Mouse (Mus musculus) kidney, embryonic 16.5 days (tissue): ENCODE measurements around the gene Strn. TPM values are rescaled to one million over a fixed set of nuclear protein-coding genes. Genes with fewer than 3 reads are reported as not detected.
A peak's percentile ranks its signal among the peaks of the same experiment; 100 is the strongest.

Experiments
- ATAC-seq: fragments of 200-750 bp; cut with Nextera tagmentation; 2 replicates; pipeline ENCODE4 v1.8.0; 2017; ENCODE audit warnings: moderate TSS enrichment; ENCODE audit not compliant: low FRiP score, low TSS enrichment
- H3K27ac ChIP-seq: fragments of 300-500 bp; sonication (generic); 2 replicates; pipeline ENCODE4 v1.5.1; 2014; ENCODE audit warnings: low read length
- H3K27me3 ChIP-seq: fragments of 300-500 bp; sonication (generic); 2 replicates; pipeline ENCODE4 v1.6.1; 2014; ENCODE audit warnings: low read length, control low read depth, mixed read lengths; ENCODE audit not compliant: insufficient read depth
- H3K36me3 ChIP-seq: fragments of 300-500 bp; sonication (generic); 2 replicates; pipeline ENCODE4 v1.6.1; 2014; ENCODE audit warnings: low read length, control low read depth, mixed read lengths; ENCODE audit not compliant: insufficient read depth
- H3K4me1 ChIP-seq: fragments of 300-500 bp; sonication (generic); 2 replicates; pipeline ENCODE4 v1.6.1; 2014; ENCODE audit warnings: low read length, control low read depth, mixed read lengths; ENCODE audit not compliant: insufficient read depth
- H3K4me2 ChIP-seq: fragments of 300-500 bp; sonication (generic); replicated peaks from 2 replicates; pipeline ENCODE4 v1.6.1; 2014; ENCODE audit warnings: low read depth, low read length
- H3K4me3 ChIP-seq: fragments of 300-500 bp; sonication (generic); 2 replicates; pipeline ENCODE4 v1.5.1; 2014; ENCODE audit warnings: mild to moderate bottlenecking, low read length
- H3K9ac ChIP-seq: fragments of 300-500 bp; sonication (generic); replicated peaks from 2 replicates; pipeline ENCODE4 v1.6.1; 2014; ENCODE audit warnings: low read length
- H3K9me3 ChIP-seq: fragments of 300-500 bp; sonication (generic); 2 replicates; pipeline ENCODE4 v1.6.1; 2016; ENCODE audit warnings: low read length, control low read depth
- WGBS: fragments of 180-500 bp; shearing (Covaris S2); extraction: QIAGEN DNeasy Blood & Tissue Kit; methylation state at CpG from one replicate; pipeline ENCODE4 v1.1.7; 2014; 5-methylcytosine and 5-hydroxymethylcytosine counted together
- polyA plus RNA-seq: library from polyadenylated mRNA; unstranded; fragments of >200 nt; fragmentation: Nextera tagmentation; extraction: Ambion mirVana; gene quantifications from 2 replicates; pipeline ENCODE4 v1.2.1, GENCODE M21; 2015

The Strn gene
- polyA plus RNA-seq, 1 experiment from 2014 or later, result 5.2 TPM

DNA sequence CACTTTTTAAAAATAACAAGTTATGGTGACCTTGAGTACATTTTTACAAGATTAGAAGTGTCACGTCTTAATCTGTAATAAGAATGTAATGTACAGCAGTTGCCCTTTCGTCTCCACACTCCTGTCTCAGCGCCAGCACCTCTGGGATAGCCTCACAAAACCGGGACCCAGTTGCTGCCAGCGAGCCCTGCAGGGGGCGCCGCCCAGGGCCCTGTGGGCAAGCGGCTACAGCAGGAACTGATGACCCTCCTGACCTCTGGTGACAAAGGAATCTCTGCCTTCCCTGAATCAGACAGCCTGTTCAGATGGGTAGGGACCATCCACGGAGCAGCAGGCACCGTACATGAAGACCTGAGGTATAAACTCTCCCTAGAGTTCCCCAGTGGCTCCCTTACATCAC, 15.1 kb upstream of the Strn start:
- no peak for ATAC-seq
- no peaks in the 10 kb centered on the region for H3K27me3 ChIP-seq
- no peaks in the 10 kb centered on the region for H3K9me3 ChIP-seq
- 0 out of 2 replicates have a peak, but pooled peaks cover 2% of the 10 kb centered on the region for H3K4me1 ChIP-seq
- H3K9ac ChIP-seq, result no peak overlapping the region
- peaks cover 18% of the 10 kb centered on the region; the same call in 1 of the 2 replicates for H3K36me3 ChIP-seq
- H3K4me3 ChIP-seq, result no peak overlapping the region
- WGBS, result 71% methylated on average over 10 of the region's 10 CpGs
- no peak overlapping the region for H3K4me2 ChIP-seq
- H3K27ac ChIP-seq, result no peak overlapping the region

DNA sequence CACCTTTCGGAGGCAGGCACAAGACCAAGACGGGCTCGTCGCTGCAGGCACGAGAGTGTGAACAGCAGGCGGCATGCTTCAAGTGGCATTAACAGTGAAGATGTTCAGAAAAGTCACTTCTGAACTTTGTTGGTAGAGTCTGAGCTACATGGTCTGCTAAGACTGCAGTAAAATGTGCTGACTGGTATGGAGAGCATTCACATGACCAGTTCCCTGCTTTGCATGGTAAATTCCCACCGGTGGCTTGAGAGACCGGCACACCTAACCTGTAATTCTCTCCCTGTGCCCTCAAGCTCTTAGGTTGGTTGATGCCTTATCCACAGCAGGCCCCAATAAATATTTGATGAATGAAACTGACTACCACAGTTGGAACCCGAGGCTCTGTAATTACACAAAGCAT, 11.4 kb upstream of the Strn start:
- Histone ChIP-seq H3K4me1 (0 out of 2 replicates have a peak, but pooled peaks cover 2% of the 10 kb centered on the region), H3K36me3 (peaks cover 11% of the 10 kb centered on the region; the same call in 1 of the 2 replicates), H3K27ac (no peak overlapping the region), H3K4me2 (no peak overlapping the region), H3K9me3 (no peaks in the 10 kb centered on the region), H3K9ac (no peak overlapping the region), H3K27me3 (no peaks in the 10 kb centered on the region), H3K4me3 (no peak overlapping the region)
- 86% methylated on average over 9 of the region's 9 CpGs for WGBS
- no peak for ATAC-seq

DNA sequence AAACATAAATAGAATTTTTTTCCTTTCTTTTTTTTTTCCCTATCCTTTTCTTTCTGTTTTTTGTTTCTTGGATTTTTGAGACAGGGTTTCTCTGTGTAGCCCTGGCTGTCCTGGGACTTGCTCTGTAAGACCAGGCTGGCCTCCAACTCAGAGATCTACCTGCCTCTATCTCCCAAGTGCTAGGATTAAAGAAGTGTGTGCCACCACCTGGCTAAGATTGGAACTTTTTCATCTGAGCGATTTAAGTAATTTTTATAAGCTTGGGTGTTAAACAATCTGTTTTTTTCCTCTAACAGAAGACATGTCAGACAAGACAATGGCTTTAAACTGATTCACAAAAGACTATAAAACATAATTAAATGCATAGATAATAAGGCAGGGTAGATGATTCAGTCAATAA, 1.4 kb upstream of the Strn start:
- H3K36me3 ChIP-seq, result no peaks in the 10 kb centered on the region
- no peaks in the 10 kb centered on the region for H3K27me3 ChIP-seq
- peaks cover 16% of the 10 kb centered on the region for H3K4me1 ChIP-seq
- no peak overlapping the region for H3K4me2 ChIP-seq
- no peak for ATAC-seq
- H3K4me3 ChIP-seq, result no peak overlapping the region
- no peak overlapping the region for H3K27ac ChIP-seq
- no peak overlapping the region for H3K9ac ChIP-seq
- WGBS, result 44% methylated on average over 1 of the region's 1 CpGs
- no peaks in the 10 kb centered on the region for H3K9me3 ChIP-seq

DNA sequence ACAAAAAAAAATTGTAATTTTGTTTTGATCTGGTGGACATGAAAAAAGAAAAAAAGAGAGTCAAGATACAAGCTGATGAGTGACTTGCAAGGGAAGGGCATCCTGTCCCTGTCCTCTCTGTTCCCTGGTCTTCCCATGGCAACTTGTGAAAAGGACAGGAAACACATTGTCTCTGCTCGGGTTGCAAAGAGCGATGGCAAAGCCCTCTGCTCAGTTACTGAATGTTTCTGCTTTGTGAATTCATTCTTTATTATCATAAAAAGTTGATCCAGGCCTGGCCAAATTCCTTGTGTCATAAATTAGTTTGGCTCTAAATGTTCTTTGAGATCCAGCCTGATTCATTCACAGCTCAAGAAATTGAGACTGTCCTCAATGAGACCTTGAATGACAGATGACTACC, 775 bp upstream of the Strn start:
- Histone ChIP-seq H3K9ac (no peak overlapping the region), H3K4me3 (no peak overlapping the region), H3K4me2 (no peak overlapping the region), H3K27me3 (no peaks in the 10 kb centered on the region), H3K27ac (no peak overlapping the region), H3K9me3 (no peaks in the 10 kb centered on the region), H3K4me1 (peaks cover 16% of the 10 kb centered on the region), H3K36me3 (no peaks in the 10 kb centered on the region)
- 42% methylated on average over 2 of the region's 2 CpGs for WGBS
- ATAC-seq, result no peak

- H3K9me3 ChIP-seq, result no peaks in the 10 kb centered on the region
- WGBS, result under 1% methylated on average over 50 of the region's 60 CpGs
- peak overlapping the region; percentile 86 for H3K4me2 ChIP-seq
Observed at GRCm38 (mm10) chr17:78736473-78736988, 465 bp downstream of the Strn start.

DNA sequence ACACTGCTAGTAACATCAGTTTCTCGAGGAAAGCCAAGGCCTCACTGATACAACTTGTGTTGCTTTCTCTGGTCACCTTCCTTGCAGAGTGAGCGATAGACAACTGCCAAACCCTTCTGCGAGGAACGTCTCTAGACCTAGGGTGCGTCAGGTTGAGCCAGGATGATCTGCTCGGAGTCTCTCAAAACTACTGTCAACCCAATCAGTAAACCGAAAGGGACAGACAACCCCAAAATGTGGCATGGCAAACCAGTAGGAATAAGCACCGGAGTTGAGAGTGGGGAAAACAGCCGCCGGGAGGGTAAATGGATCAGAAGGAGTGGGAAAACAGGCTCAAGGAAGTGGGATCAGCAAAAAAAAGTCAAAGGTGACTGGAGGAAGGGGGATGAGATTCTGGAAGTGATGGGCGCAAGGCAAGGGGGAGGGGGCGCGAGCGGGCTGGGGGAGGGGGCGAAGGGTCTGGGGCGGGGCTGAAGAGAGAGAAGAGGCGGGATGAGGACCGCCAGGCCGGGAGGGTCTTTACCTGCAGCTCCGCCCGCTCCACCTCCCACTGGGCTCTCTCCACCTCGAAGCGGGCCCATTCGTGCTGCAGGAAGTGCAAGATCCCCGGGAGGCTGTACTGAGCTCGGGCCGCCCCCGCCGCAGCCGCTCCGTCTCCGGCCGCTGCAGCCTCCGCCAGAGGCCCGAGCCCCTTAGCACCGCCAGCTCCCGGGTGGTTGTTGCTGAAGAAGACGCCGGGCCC, 1.1 kb downstream of the Strn start:
- Histone ChIP-seq H3K36me3 (no peaks in the 10 kb centered on the region), H3K9ac (peak overlapping the region; percentile 92), H3K27me3 (no peaks in the 10 kb centered on the region), H3K4me3 (peak overlapping the region; percentile 97), H3K9me3 (no peaks in the 10 kb centered on the region), H3K4me1 (peaks cover 18% of the 10 kb centered on the region), H3K4me2 (peak overlapping the region; percentile 86), H3K27ac (peak overlapping the region; percentile 96)
- ATAC-seq, result peak; percentile 88
- WGBS, result under 1% methylated on average over 35 of the region's 39 CpGs

More at GRCm38 (mm10) chr17:78736473-78736988, 465 bp downstream of the Strn start:
- no peaks in the 10 kb centered on the region for H3K27me3 ChIP-seq
- H3K4me1 ChIP-seq, result peaks cover 18% of the 10 kb centered on the region
- peak overlapping the region; percentile 92 for H3K9ac ChIP-seq
- peak overlapping the region; percentile 96 for H3K27ac ChIP-seq
- peak; percentile 99 for ATAC-seq
- H3K36me3 ChIP-seq, result no peaks in the 10 kb centered on the region
- H3K4me3 ChIP-seq, result peak overlapping the region; percentile 97

DNA sequence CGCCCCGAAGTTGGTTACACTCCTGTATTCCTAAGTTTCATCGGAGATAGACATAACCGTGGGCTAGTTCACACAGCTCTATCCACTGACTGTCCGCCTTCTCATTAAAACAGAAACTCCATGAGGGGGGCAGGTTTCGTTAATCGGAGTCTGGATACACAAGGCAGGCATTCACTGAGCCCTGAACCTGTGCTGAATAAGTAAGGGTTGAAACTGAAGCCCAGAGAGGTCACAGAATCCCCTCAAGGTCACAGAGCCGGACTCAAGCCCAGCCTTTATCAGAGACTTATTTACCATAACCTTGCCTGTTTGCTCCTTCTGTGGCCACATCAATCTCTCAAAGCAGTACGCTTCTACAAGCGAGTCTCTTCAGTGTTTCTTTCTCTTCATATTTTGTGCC, 2.2 kb downstream of the Strn start:
- 81% methylated on average over 10 of the region's 10 CpGs for WGBS
- peak overlapping the region; percentile 86 for H3K4me2 ChIP-seq
- peak overlapping the region; percentile 97 for H3K4me3 ChIP-seq

GRCm38 (mm10) chr17:78732056-78732455, 4.9 kb downstream of the Strn start:
- Histone ChIP-seq H3K9ac (no peak overlapping the region), H3K27me3 (no peaks in the 10 kb centered on the region), H3K36me3 (no peaks in the 10 kb centered on the region), H3K9me3 (no peaks in the 10 kb centered on the region), H3K4me3 (no peak overlapping the region), H3K4me2 (no peak overlapping the region), H3K4me1 (peaks cover 16% of the 10 kb centered on the region), H3K27ac (no peak overlapping the region)
- whole genome bisulfite sequencing, result 93% methylated on average over 1 of the region's 1 CpGs
- no peak for ATAC-seq

More for the DNA sequence above, 2.2 kb downstream of the Strn start:
- H3K4me1 ChIP-seq, result peaks cover 18% of the 10 kb centered on the region
- no peaks in the 10 kb centered on the region for H3K27me3 ChIP-seq
- H3K27ac ChIP-seq, result no peak overlapping the region
- no peaks in the 10 kb centered on the region for H3K36me3 ChIP-seq
- H3K9ac ChIP-seq, result no peak overlapping the region
- no peak for ATAC-seq
- no peaks in the 10 kb centered on the region for H3K9me3 ChIP-seq

- Histone ChIP-seq H3K9me3 (no peaks in the 10 kb centered on the region; the same call in 1 of the 2 replicates), H3K9ac (no peak overlapping the region), H3K4me1 (peaks cover 14% of the 10 kb centered on the region), H3K27ac (peak overlapping the region; percentile 29; the same call in 1 of the 2 replicates), H3K27me3 (no peaks in the 10 kb centered on the region), H3K36me3 (no peaks in the 10 kb centered on the region), H3K4me3 (no peak overlapping the region), H3K4me2 (peak overlapping the region; percentile 13)
- WGBS, result 54% methylated on average over 14 of the region's 14 CpGs
- peak; percentile 84 for ATAC-seq
Observed at GRCm38 (mm10) chr17:78726746-78727449, 10.1 kb downstream of the Strn start.
